Mouse (Mus musculus): Measurements from ENCODE around the gene Pde6c. TPM values are rescaled to one million over a fixed set of nuclear protein-coding genes. Genes with fewer than 3 reads are reported as not detected.
A peak's percentile ranks its signal among the peaks of the same experiment; 100 is the strongest.

Gene Pde6c
- polyA plus RNA-seq, 1 experiment from 2014 or later, result 0.06 TPM

DNA sequence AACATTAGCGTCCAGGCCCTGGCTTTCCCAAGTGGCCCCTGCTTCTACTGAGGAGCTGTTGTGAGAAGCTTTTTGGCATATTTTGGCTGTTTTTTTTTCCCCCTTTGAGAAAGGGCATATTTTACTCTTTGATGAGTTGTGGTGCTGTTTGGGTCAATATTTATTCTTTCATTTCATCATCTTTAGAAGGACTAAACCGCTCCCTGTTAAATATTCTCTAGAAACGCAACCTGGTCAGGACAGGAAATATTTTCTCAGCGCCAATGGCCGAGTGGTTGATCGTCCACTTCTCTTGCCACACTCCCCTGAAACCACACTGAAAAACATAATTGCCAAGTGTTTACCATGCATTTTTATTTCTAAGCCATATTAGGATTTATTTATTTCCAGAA, 7.4 kb upstream of the Pde6c start, which contains the start of gene Rbp4:
Gene Rbp4, minus strand, starts transcription at position 63 of the 392 bp plus-strand sequence.
- Histone ChIP-seq H3K9ac (ENCODE audit: low read length) (peak within 1 kb of the TSS; percentile 58), H3K36me3 (ENCODE audit: control insufficient read depth, insufficient read depth, low read length) (no peaks in the 10 kb centered on the region), H3K9me3 (replicated peaks; ENCODE audit: control insufficient read depth, low read length) (no peaks in the 10 kb centered on the region), H3K4me1 (ENCODE audit: control insufficient read depth, insufficient read depth, low read length) (0 out of 2 replicates have a peak, but pooled peaks cover 3% of the 10 kb centered on the region), H3K27me3 (replicated peaks; ENCODE audit: control insufficient read depth, insufficient read depth, low read length) (peaks cover 17% of the 10 kb centered on the region; the same call in 1 of the 2 replicates), H3K4me2 (ENCODE audit: low read length) (peak within 1 kb of the TSS; percentile 90), H3K27ac (ENCODE audit: low read depth, low read length) (no peak within 1 kb of the TSS), H3K4me3 (ENCODE audit: low read depth, low read length) (peak within 1 kb of the TSS; percentile 52)
- DNase-seq (ENCODE audit: low spot score), result no peak
- WGBS, result 71% methylated on average over 6 of the region's 6 CpGs
- no peak for ATAC-seq

GRCm38 (mm10) chr19:38126656-38127055, 5.9 kb upstream of the Pde6c start:
- Histone ChIP-seq H3K4me1 (ENCODE audit: control insufficient read depth, insufficient read depth, low read length) (0 out of 2 replicates have a peak, but pooled peaks cover 3% of the 10 kb centered on the region), H3K27ac (ENCODE audit: low read depth, low read length) (no peak overlapping the region), H3K9ac (ENCODE audit: low read length) (no peak overlapping the region), H3K36me3 (ENCODE audit: control insufficient read depth, insufficient read depth, low read length) (no peaks in the 10 kb centered on the region), H3K27me3 (replicated peaks; ENCODE audit: control insufficient read depth, insufficient read depth, low read length) (peaks cover 17% of the 10 kb centered on the region; the same call in 1 of the 2 replicates), H3K4me2 (ENCODE audit: low read length) (no peak overlapping the region), H3K4me3 (ENCODE audit: low read depth, low read length) (no peak overlapping the region), H3K9me3 (replicated peaks; ENCODE audit: control insufficient read depth, low read length) (no peaks in the 10 kb centered on the region)
- WGBS, result 70% methylated on average over 8 of the region's 8 CpGs
- no peak for ATAC-seq
- DNase-seq (ENCODE audit: low spot score), result no peak

DNA sequence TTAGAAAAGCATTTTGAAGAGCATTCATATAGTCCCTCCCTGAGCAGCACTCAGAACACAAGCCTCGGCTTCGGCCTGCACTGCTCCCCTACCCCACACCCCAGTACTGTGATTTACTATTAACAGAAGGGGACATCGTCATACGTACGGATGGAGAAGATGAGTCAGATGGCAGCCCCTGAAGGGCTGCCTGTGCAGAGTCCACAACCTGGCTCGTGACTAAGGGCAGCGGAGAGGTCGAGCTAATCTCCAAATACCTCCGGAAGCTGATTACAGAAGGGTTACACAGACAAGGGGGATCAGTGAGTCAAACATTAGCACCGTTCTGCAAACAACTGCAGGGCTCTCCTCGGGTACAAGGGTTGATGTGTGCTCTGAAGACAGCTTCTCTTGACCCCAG, 1.4 kb downstream of the Pde6c start:
- H3K27me3 ChIP-seq (replicated peaks; ENCODE audit: control insufficient read depth, insufficient read depth, low read length), result no peaks in the 10 kb centered on the region
- no peak for DNase-seq (ENCODE audit: low spot score)
- no peak overlapping the region for H3K9ac ChIP-seq (ENCODE audit: low read length)
- H3K4me2 ChIP-seq (ENCODE audit: low read length), result no peak overlapping the region
- H3K36me3 ChIP-seq (ENCODE audit: control insufficient read depth, insufficient read depth, low read length), result no peaks in the 10 kb centered on the region
- ATAC-seq, result no peak
- no peaks in the 10 kb centered on the region for H3K9me3 ChIP-seq (replicated peaks; ENCODE audit: control insufficient read depth, low read length)
- no peaks in the 10 kb centered on the region for H3K4me1 ChIP-seq (ENCODE audit: control insufficient read depth, insufficient read depth, low read length)
- WGBS, result 75% methylated on average over 11 of the region's 11 CpGs
- H3K4me3 ChIP-seq (ENCODE audit: low read depth, low read length), result no peak overlapping the region
- no peak overlapping the region for H3K27ac ChIP-seq (ENCODE audit: low read depth, low read length)

DNA sequence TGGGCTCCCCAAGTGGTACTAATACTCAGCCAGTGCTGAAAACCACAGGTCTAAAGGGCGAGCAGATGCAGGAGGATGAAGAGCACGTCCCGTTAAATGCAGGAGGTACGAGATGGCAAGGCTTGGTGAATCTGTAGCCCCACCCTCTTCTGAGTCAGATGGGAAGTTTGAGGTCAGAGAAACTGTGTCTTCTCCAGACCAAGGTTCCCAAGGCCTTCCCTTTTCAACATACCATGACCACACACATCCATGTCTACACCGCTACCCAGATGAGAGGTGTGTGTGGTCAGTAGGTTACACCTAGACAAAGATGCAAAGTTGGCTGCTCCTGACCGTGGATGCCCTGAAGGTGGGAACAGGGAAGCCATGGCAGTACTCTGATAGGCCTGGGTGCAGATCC, 2.2 kb downstream of the Pde6c start:
- no peaks in the 10 kb centered on the region for H3K4me1 ChIP-seq (ENCODE audit: control insufficient read depth, insufficient read depth, low read length)
- H3K27me3 ChIP-seq (replicated peaks; ENCODE audit: control insufficient read depth, insufficient read depth, low read length), result no peaks in the 10 kb centered on the region
- H3K4me2 ChIP-seq (ENCODE audit: low read length), result no peak overlapping the region
- no peak overlapping the region for H3K27ac ChIP-seq (ENCODE audit: low read depth, low read length)
- no peak for DNase-seq (ENCODE audit: low spot score)
- WGBS, result 85% methylated on average over 6 of the region's 6 CpGs
- no peak overlapping the region for H3K4me3 ChIP-seq (ENCODE audit: low read depth, low read length)
- H3K9ac ChIP-seq (ENCODE audit: low read length), result no peak overlapping the region
- H3K36me3 ChIP-seq (ENCODE audit: control insufficient read depth, insufficient read depth, low read length), result no peaks in the 10 kb centered on the region
- ATAC-seq, result no peak
- H3K9me3 ChIP-seq (replicated peaks; ENCODE audit: control insufficient read depth, low read length), result no peaks in the 10 kb centered on the region

GRCm38 (mm10) chr19:38143540-38144271, 11.1 kb downstream of the Pde6c start:
- Histone ChIP-seq H3K9me3 (replicated peaks; ENCODE audit: control insufficient read depth, low read length) (no peaks in the 10 kb centered on the region), H3K27me3 (replicated peaks; ENCODE audit: control insufficient read depth, insufficient read depth, low read length) (no peaks in the 10 kb centered on the region), H3K4me1 (ENCODE audit: control insufficient read depth, insufficient read depth, low read length) (no peaks in the 10 kb centered on the region), H3K4me2 (ENCODE audit: low read length) (no peak overlapping the region), H3K27ac (ENCODE audit: low read depth, low read length) (no peak overlapping the region), H3K4me3 (ENCODE audit: low read depth, low read length) (no peak overlapping the region), H3K36me3 (ENCODE audit: control insufficient read depth, insufficient read depth, low read length) (no peaks in the 10 kb centered on the region), H3K9ac (ENCODE audit: low read length) (no peak overlapping the region)
- DNase-seq (ENCODE audit: low spot score) (no peak), ATAC-seq (no peak)
- WGBS, result 83% methylated on average over 4 of the region's 4 CpGs

GRCm38 (mm10) chr19:38156243-38156642, 23.7 kb downstream of the Pde6c start:
- no peaks in the 10 kb centered on the region for H3K9me3 ChIP-seq (replicated peaks; ENCODE audit: control insufficient read depth, low read length)
- no peaks in the 10 kb centered on the region for H3K27me3 ChIP-seq (replicated peaks; ENCODE audit: control insufficient read depth, insufficient read depth, low read length)
- H3K9ac ChIP-seq (ENCODE audit: low read length), result no peak overlapping the region
- H3K4me2 ChIP-seq (ENCODE audit: low read length), result no peak overlapping the region
- WGBS, result 95% methylated on average over 1 of the region's 1 CpGs
- no peaks in the 10 kb centered on the region for H3K36me3 ChIP-seq (ENCODE audit: control insufficient read depth, insufficient read depth, low read length)
- H3K27ac ChIP-seq (ENCODE audit: low read depth, low read length), result no peak overlapping the region
- no peak overlapping the region for H3K4me3 ChIP-seq (ENCODE audit: low read depth, low read length)
- no peak for DNase-seq (ENCODE audit: low spot score)
- H3K4me1 ChIP-seq (ENCODE audit: control insufficient read depth, insufficient read depth, low read length), result no peaks in the 10 kb centered on the region
- ATAC-seq, result no peak

DNA sequence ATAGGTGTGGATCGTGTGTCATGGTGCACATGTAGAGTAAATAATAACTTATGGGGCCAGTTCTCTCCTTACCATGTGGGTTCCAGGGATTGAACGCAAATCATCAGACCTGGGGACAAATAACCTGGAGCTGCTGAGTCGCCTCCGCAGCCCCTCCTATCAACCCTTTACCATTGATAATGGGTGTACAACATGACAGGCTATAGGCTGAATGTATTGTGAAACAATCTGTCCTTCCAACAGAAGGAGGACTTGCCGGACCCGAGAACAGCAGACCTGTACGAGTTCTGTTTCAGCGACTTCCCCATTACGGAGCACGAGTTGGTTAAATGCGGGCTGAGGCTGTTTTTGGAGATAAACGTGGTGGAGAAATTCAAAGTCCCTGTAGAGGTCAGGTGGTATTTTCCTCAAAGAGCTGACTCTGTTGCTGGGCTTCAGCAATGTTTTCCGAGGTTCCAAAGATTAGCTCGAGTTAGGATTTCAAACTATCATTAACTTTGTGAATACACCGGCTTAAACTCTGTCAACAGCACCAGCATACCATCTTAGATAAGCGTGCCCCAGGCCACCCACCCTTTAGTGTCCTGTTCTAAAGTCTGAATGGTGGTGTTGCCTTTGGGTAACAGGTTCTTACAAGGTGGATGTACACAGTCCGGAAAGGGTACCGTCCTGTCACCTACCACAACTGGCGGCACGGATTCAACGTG, 29.2 kb downstream of the Pde6c start:
- Histone ChIP-seq H3K4me2 (ENCODE audit: low read length) (no peak overlapping the region), H3K4me1 (ENCODE audit: control insufficient read depth, insufficient read depth, low read length) (no peaks in the 10 kb centered on the region), H3K27me3 (replicated peaks; ENCODE audit: control insufficient read depth, insufficient read depth, low read length) (no peaks in the 10 kb centered on the region), H3K27ac (ENCODE audit: low read depth, low read length) (no peak overlapping the region), H3K4me3 (ENCODE audit: low read depth, low read length) (no peak overlapping the region), H3K9ac (ENCODE audit: low read length) (no peak overlapping the region), H3K36me3 (ENCODE audit: control insufficient read depth, insufficient read depth, low read length) (no peaks in the 10 kb centered on the region), H3K9me3 (replicated peaks; ENCODE audit: control insufficient read depth, low read length) (no peaks in the 10 kb centered on the region)
- ATAC-seq (no peak), DNase-seq (ENCODE audit: low spot score) (no peak)
- 92% methylated on average over 21 of the region's 21 CpGs for WGBS

GRCm38 (mm10) chr19:38164633-38165032, 32.1 kb downstream of the Pde6c start:
- no peak overlapping the region for H3K9ac ChIP-seq (ENCODE audit: low read length)
- 63% methylated on average over 2 of the region's 2 CpGs for WGBS
- DNase-seq (ENCODE audit: low spot score), result no peak
- H3K9me3 ChIP-seq (replicated peaks; ENCODE audit: control insufficient read depth, low read length), result no peaks in the 10 kb centered on the region
- H3K36me3 ChIP-seq (ENCODE audit: control insufficient read depth, insufficient read depth, low read length), result no peaks in the 10 kb centered on the region
- H3K4me1 ChIP-seq (ENCODE audit: control insufficient read depth, insufficient read depth, low read length), result no peaks in the 10 kb centered on the region
- H3K27me3 ChIP-seq (replicated peaks; ENCODE audit: control insufficient read depth, insufficient read depth, low read length), result no peaks in the 10 kb centered on the region
- no peak overlapping the region for H3K4me3 ChIP-seq (ENCODE audit: low read depth, low read length)
- H3K4me2 ChIP-seq (ENCODE audit: low read length), result no peak overlapping the region
- ATAC-seq, result no peak
- no peak overlapping the region for H3K27ac ChIP-seq (ENCODE audit: low read depth, low read length)

DNA sequence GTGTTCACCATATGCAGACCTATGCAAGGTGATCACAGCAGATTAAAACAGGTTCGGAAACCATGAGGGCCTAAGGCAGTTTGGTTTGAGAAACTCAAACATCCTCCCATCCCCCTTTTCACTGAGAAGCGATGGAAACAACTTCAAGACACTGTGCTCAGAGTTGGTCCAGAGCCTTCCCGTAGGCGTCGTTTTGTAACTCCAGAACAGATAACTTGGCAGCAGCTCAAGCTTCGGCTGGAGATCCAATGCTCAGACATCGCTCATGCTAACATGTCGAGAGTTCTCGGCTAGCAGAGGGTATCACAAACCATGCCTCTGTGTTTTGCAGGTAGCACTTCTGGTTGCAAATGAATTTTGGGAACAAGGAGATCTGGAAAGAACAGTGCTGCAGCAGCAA, 47.1 kb downstream of the Pde6c start:
- H3K9me3 ChIP-seq (replicated peaks; ENCODE audit: control insufficient read depth, low read length), result no peaks in the 10 kb centered on the region
- no peaks in the 10 kb centered on the region for H3K27me3 ChIP-seq (replicated peaks; ENCODE audit: control insufficient read depth, insufficient read depth, low read length)
- no peak overlapping the region for H3K4me3 ChIP-seq (ENCODE audit: low read depth, low read length)
- WGBS, result 87% methylated on average over 9 of the region's 9 CpGs
- H3K4me1 ChIP-seq (ENCODE audit: control insufficient read depth, insufficient read depth, low read length), result no peaks in the 10 kb centered on the region
- no peak overlapping the region for H3K4me2 ChIP-seq (ENCODE audit: low read length)
- DNase-seq (ENCODE audit: low spot score) (no peak), ATAC-seq (no peak)
- no peak overlapping the region for H3K9ac ChIP-seq (ENCODE audit: low read length)
- H3K36me3 ChIP-seq (ENCODE audit: control insufficient read depth, insufficient read depth, low read length), result 0 out of 2 replicates have a peak, but pooled peaks cover 3% of the 10 kb centered on the region
- no peak overlapping the region for H3K27ac ChIP-seq (ENCODE audit: low read depth, low read length)
